Mouse (Mus musculus): ENCODE measurements around the gene Crebrf. TPM values are rescaled to one million over a fixed set of nuclear protein-coding genes. Genes with fewer than 3 reads are reported as not detected.

The Crebrf gene
- polyA plus RNA-seq, 1 experiment, result 0.47 TPM

DNA sequence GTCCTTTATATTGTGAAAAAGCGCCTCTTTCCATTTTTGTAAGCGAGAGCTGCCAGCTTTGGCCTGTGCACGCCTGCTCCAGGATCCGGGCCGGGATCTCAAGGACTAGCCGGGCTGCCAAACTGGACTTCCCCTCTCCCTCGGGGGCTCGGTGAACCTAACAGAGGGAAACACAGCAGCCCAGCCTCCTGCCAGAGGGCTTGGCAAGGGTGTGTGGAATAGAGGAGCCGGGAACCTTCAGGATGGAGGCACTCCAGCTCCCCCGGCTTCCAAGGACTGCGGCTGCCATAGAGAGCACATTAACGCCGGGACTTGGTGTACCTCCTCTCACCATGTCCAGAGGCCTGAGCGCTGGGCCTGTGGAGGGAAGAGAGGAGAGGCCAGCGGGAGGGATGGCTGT is 76.6 kb downstream of the Crebrf start:
- Histone ChIP-seq H3K79me3 (ENCODE audit: low read depth) (peaks cover 1% of the 10 kb centered on the region), H3K4me3 (ENCODE audit: insufficient read depth, poor library complexity, severe bottlenecking) (no peak overlapping the region), H3K36me3 (ENCODE audit: control insufficient read depth, insufficient read depth) (peaks cover 30% of the 10 kb centered on the region), H3K79me2 (ENCODE audit: control insufficient read depth, insufficient read depth) (no peaks in the 10 kb centered on the region), H3K27me3 (ENCODE audit: control insufficient read depth, insufficient read depth, insufficient read length) (no peaks in the 10 kb centered on the region), H3ac (ENCODE audit: control insufficient read depth, insufficient read length, low read depth) (no peak overlapping the region)
- no peak for TF ChIP-seq MAX (IDR thresholded peaks at IDR 0.05)
- no peak for TF ChIP-seq FOSL1 (IDR thresholded peaks at IDR 0.05; ENCODE audit: insufficient read depth, low read length, poor library complexity, severe bottlenecking)
- no peak for TF ChIP-seq MYOG (IDR thresholded peaks at IDR 0.05; ENCODE audit: control insufficient read depth, extremely low read depth, insufficient read length)
- no peak for TF ChIP-seq USF1 (IDR thresholded peaks at IDR 0.05; ENCODE audit: low read depth)
- no peak for TF ChIP-seq MYOD1 (IDR thresholded peaks at IDR 0.05; ENCODE audit: control insufficient read depth, insufficient read length, low read depth)
- no peak for TF ChIP-seq CEBPB (IDR thresholded peaks at IDR 0.05; ENCODE audit: low read depth)
- no peak for TF ChIP-seq CTCF (IDR thresholded peaks at IDR 0.05; ENCODE audit: control insufficient read depth, insufficient read depth, insufficient read length)

GRCm38 (mm10) chr17:26793068-26793765 is 77.8 kb downstream of the Crebrf start:
- Histone ChIP-seq H3K79me2 (ENCODE audit: control insufficient read depth, insufficient read depth) (no peaks in the 10 kb centered on the region), H3K27me3 (ENCODE audit: control insufficient read depth, insufficient read depth, insufficient read length) (no peaks in the 10 kb centered on the region), H3K79me3 (ENCODE audit: low read depth) (no peaks in the 10 kb centered on the region), H3K36me3 (ENCODE audit: control insufficient read depth, insufficient read depth) (peaks cover 26% of the 10 kb centered on the region), H3ac (ENCODE audit: control insufficient read depth, insufficient read length, low read depth) (no peak overlapping the region), H3K4me3 (ENCODE audit: insufficient read depth, poor library complexity, severe bottlenecking) (no peak overlapping the region)
- TF ChIP-seq CTCF (IDR thresholded peaks at IDR 0.05; ENCODE audit: control insufficient read depth, insufficient read depth, insufficient read length) (no peak), MYOD1 (IDR thresholded peaks at IDR 0.05; ENCODE audit: control insufficient read depth, insufficient read length, low read depth) (no peak), USF1 (IDR thresholded peaks at IDR 0.05; ENCODE audit: low read depth) (no peak), MYOG (IDR thresholded peaks at IDR 0.05; ENCODE audit: control insufficient read depth, extremely low read depth, insufficient read length) (no peak)

- Histone ChIP-seq H3K27me3 (ENCODE audit: control insufficient read depth, insufficient read depth, insufficient read length) (peaks cover 4% of the 10 kb centered on the region), H3K4me3 (ENCODE audit: insufficient read depth, poor library complexity, severe bottlenecking) (no peak overlapping the region), H3K79me2 (ENCODE audit: control insufficient read depth, insufficient read depth) (no peaks in the 10 kb centered on the region), H3ac (ENCODE audit: control insufficient read depth, insufficient read length, low read depth) (no peak overlapping the region), H3K79me3 (ENCODE audit: low read depth) (no peaks in the 10 kb centered on the region), H3K36me3 (ENCODE audit: control insufficient read depth, insufficient read depth) (peaks cover 18% of the 10 kb centered on the region)
- TF ChIP-seq MYOD1 (IDR thresholded peaks at IDR 0.05; ENCODE audit: control insufficient read depth, insufficient read length, low read depth) (no peak), CTCF (IDR thresholded peaks at IDR 0.05; ENCODE audit: control insufficient read depth, insufficient read depth, insufficient read length) (peak; percentile 59)
Measured at GRCm38 (mm10) chr17:26794744-26795143, 79.3 kb downstream of the Crebrf start.

- Histone ChIP-seq H3K79me2 (ENCODE audit: control insufficient read depth, insufficient read depth) (no peaks in the 10 kb centered on the region), H3K36me3 (ENCODE audit: control insufficient read depth, insufficient read depth) (peaks cover 12% of the 10 kb centered on the region), H3ac (ENCODE audit: control insufficient read depth, insufficient read length, low read depth) (no peak overlapping the region), H3K27me3 (ENCODE audit: control insufficient read depth, insufficient read depth, insufficient read length) (peaks cover 4% of the 10 kb centered on the region), H3K4me3 (ENCODE audit: insufficient read depth, poor library complexity, severe bottlenecking) (no peak overlapping the region), H3K79me3 (ENCODE audit: low read depth) (no peaks in the 10 kb centered on the region)
- TF ChIP-seq CTCF (IDR thresholded peaks at IDR 0.05; ENCODE audit: control insufficient read depth, insufficient read depth, insufficient read length) (no peak), FOSL1 (IDR thresholded peaks at IDR 0.05; ENCODE audit: insufficient read depth, low read length, poor library complexity, severe bottlenecking) (no peak), MAX (IDR thresholded peaks at IDR 0.05) (no peak)
Measured at GRCm38 (mm10) chr17:26795386-26795785, 79.9 kb downstream of the Crebrf start.

GRCm38 (mm10) chr17:26797379-26798128 is 82.1 kb downstream of the Crebrf start:
- Histone ChIP-seq H3K36me3 (ENCODE audit: control insufficient read depth, insufficient read depth) (peaks cover 2% of the 10 kb centered on the region), H3K27me3 (ENCODE audit: control insufficient read depth, insufficient read depth, insufficient read length) (peaks cover 4% of the 10 kb centered on the region), H3K4me3 (ENCODE audit: insufficient read depth, poor library complexity, severe bottlenecking) (no peak overlapping the region), H3K79me3 (ENCODE audit: low read depth) (no peaks in the 10 kb centered on the region), H3ac (ENCODE audit: control insufficient read depth, insufficient read length, low read depth) (no peak overlapping the region), H3K79me2 (ENCODE audit: control insufficient read depth, insufficient read depth) (no peaks in the 10 kb centered on the region)
- no peak for TF ChIP-seq CEBPB (IDR thresholded peaks at IDR 0.05; ENCODE audit: low read depth)
- TF ChIP-seq CTCF (IDR thresholded peaks at IDR 0.05; ENCODE audit: control insufficient read depth, insufficient read depth, insufficient read length), result no peak
- no peak for TF ChIP-seq USF1 (IDR thresholded peaks at IDR 0.05; ENCODE audit: low read depth)
- no peak for TF ChIP-seq MYOG (IDR thresholded peaks at IDR 0.05; ENCODE audit: control insufficient read depth, extremely low read depth, insufficient read length)
- no peak for TF ChIP-seq MAX (IDR thresholded peaks at IDR 0.05)
- TF ChIP-seq FOSL1 (IDR thresholded peaks at IDR 0.05; ENCODE audit: insufficient read depth, low read length, poor library complexity, severe bottlenecking), result no peak
- no peak for TF ChIP-seq MYOD1 (IDR thresholded peaks at IDR 0.05; ENCODE audit: control insufficient read depth, insufficient read length, low read depth)

GRCm38 (mm10) chr17:26802886-26803285 is 87.4 kb downstream of the Crebrf start:
- no peak for TF ChIP-seq CTCF (IDR thresholded peaks at IDR 0.05; ENCODE audit: control insufficient read depth, insufficient read depth, insufficient read length)
- TF ChIP-seq CEBPB (IDR thresholded peaks at IDR 0.05; ENCODE audit: low read depth), result no peak
- TF ChIP-seq FOSL1 (IDR thresholded peaks at IDR 0.05; ENCODE audit: insufficient read depth, low read length, poor library complexity, severe bottlenecking), result no peak
- no peak for TF ChIP-seq MYOG (IDR thresholded peaks at IDR 0.05; ENCODE audit: control insufficient read depth, extremely low read depth, insufficient read length)
- no peak for TF ChIP-seq MAX (IDR thresholded peaks at IDR 0.05)
- TF ChIP-seq USF1 (IDR thresholded peaks at IDR 0.05; ENCODE audit: low read depth), result no peak
- no peak for TF ChIP-seq MYOD1 (IDR thresholded peaks at IDR 0.05; ENCODE audit: control insufficient read depth, insufficient read length, low read depth)
- H3K79me3 ChIP-seq (ENCODE audit: low read depth), result no peaks in the 10 kb centered on the region
- no peak overlapping the region for H3ac ChIP-seq (ENCODE audit: control insufficient read depth, insufficient read length, low read depth)
- H3K4me3 ChIP-seq (ENCODE audit: insufficient read depth, poor library complexity, severe bottlenecking), result no peak overlapping the region
- H3K36me3 ChIP-seq (ENCODE audit: control insufficient read depth, insufficient read depth), result no peaks in the 10 kb centered on the region
- no peaks in the 10 kb centered on the region for H3K79me2 ChIP-seq (ENCODE audit: control insufficient read depth, insufficient read depth)
- H3K27me3 ChIP-seq (ENCODE audit: control insufficient read depth, insufficient read depth, insufficient read length), result peaks cover 4% of the 10 kb centered on the region
